8 mouse cellular contexts compared by ENCODE assay signal in genomic region chr5:113889181-113889906, GRCm38 (mm10). TPM values are rescaled to one million over a fixed set of nuclear protein-coding genes. Genes with fewer than 3 reads are reported as not detected.
DNase-seq lines count a peak whose midpoint lies in the region; ATAC-seq and TF ChIP-seq lines count a peak whose summit lies in the region.

No protein-coding gene starts in this region.

- H3K9me3 ChIP-seq in embryonic facial prominence, embryonic 10.5 days = no peaks in the 10 kb centered on the region
- no peaks in the 10 kb centered on the region for H3K9me3 ChIP-seq in forebrain, postnatal 0 days (ENCODE audit: low read length)

- no peak overlapping the region for H3K4me2 ChIP-seq in forebrain, postnatal 0 days (ENCODE audit: low read depth)

- no peak for TF ChIP-seq CTCF in forebrain, postnatal 0 days (IDR thresholded peaks at IDR 0.05; ENCODE audit: low read depth)
- TF ChIP-seq CTCF in kidney, adult 2 months (conservative IDR thresholded peaks at IDR 0.05; ENCODE audit: insufficient read depth, insufficient read length, low read depth, low read length) = no peak

- H3K27ac ChIP-seq in embryonic facial prominence, embryonic 10.5 days (replicated peaks) = peak overlapping the region; percentile 69
- H3K27ac ChIP-seq in forebrain, postnatal 0 days (ENCODE audit: low read depth, low read length) = peak overlapping the region; percentile 69
- H3K27ac ChIP-seq in kidney, adult 2 months (ENCODE audit: insufficient read depth, low read depth, low read length) = peak overlapping the region; percentile 71

- DNase-seq in embryonic facial prominence, embryonic 10.5 days (ENCODE audit: low spot score) = peak; percentile 59
- no peak for DNase-seq in forebrain, postnatal 0 days
- DNase-seq in kidney, adult 2 months = peak; percentile 71
- DNase-seq in lung, postnatal 4 days = peak; percentile 51 to 80
- DNase-seq in cerebellum, adult 11-12 months = no peak
- DNase-seq in cerebellum, postnatal 36 days = no peak
- no peak for DNase-seq in adrenal gland, postnatal 25 days
- DNase-seq in B cell, adult 2 months = no peak

- peak; percentile 27; the same call in 1 of the 2 replicates for ATAC-seq in forebrain, postnatal 0 days

- TF ChIP-seq POLR2A in kidney, adult 2 months (IDR thresholded peaks at IDR 0.05; ENCODE audit: low read depth, low read length) = no peak

- no peaks in the 10 kb centered on the region for H3K27me3 ChIP-seq in embryonic facial prominence, embryonic 10.5 days (replicated peaks; ENCODE audit: low read depth, poor library complexity, severe bottlenecking)
- no peaks in the 10 kb centered on the region for H3K27me3 ChIP-seq in forebrain, postnatal 0 days (ENCODE audit: insufficient read depth, low read length)
- no peaks in the 10 kb centered on the region for H3K27me3 ChIP-seq in kidney, adult 2 months (replicated peaks; ENCODE audit: control insufficient read depth, insufficient read depth, low read length)

- peaks cover 59% of the 10 kb centered on the region for H3K4me1 ChIP-seq in embryonic facial prominence, embryonic 10.5 days
- peaks cover 5% of the 10 kb centered on the region; the same call in 1 of the 2 replicates for H3K4me1 ChIP-seq in forebrain, postnatal 0 days (ENCODE audit: insufficient read depth)
- H3K4me1 ChIP-seq in kidney, adult 2 months (ENCODE audit: control insufficient read depth, insufficient read depth, low read length) = peaks cover 24% of the 10 kb centered on the region

- WGBS in embryonic facial prominence, embryonic 10.5 days = 20% methylated on average over 19 of the region's 19 CpGs
- WGBS in forebrain, postnatal 0 days = 20% methylated on average over 19 of the region's 19 CpGs
- WGBS in kidney, adult 2 months = 23% methylated on average over 19 of the region's 19 CpGs

- H3K4me3 ChIP-seq in embryonic facial prominence, embryonic 10.5 days = peak overlapping the region; percentile 28; the same call in 1 of the 2 replicates
- no peak overlapping the region for H3K4me3 ChIP-seq in forebrain, postnatal 0 days (ENCODE audit: low read depth, low read length)
- H3K4me3 ChIP-seq in kidney, adult 2 months (ENCODE audit: insufficient read depth, low read depth, low read length) = no peak overlapping the region

- no peak overlapping the region for H3K9ac ChIP-seq in forebrain, postnatal 0 days

- H3K36me3 ChIP-seq in embryonic facial prominence, embryonic 10.5 days (replicated peaks) = peaks cover 10% of the 10 kb centered on the region
- no peaks in the 10 kb centered on the region for H3K36me3 ChIP-seq in forebrain, postnatal 0 days (ENCODE audit: insufficient read depth)
- H3K36me3 ChIP-seq in kidney, adult 2 months (ENCODE audit: control insufficient read depth, insufficient read depth, low read length) = no peaks in the 10 kb centered on the region

RNA-seq across cellular contexts. Expression of gene Coro1c, which starts 19.2 kb away (rescaled TPM):
- polyA plus RNA-seq in embryonic facial prominence, embryonic 10.5 days (2016; fragmentation: Nextera tagmentation; extraction: Ambion mirVana) = 178 and 198 TPM in 2 replicates
- total RNA-seq in forebrain, postnatal 0 days (2014; rRNA removed) = 159 and 178 TPM in 2 replicates
- 148 and 167 TPM in 2 replicates for polyA plus RNA-seq in forebrain, postnatal 0 days (2015; fragmentation: Nextera tagmentation; extraction: Ambion mirVana)
- 43.1 and 43.5 TPM in 2 replicates for polyA plus RNA-seq in kidney, adult 2 months (2012; rRNA removed)
- 43.3 and 52.6 TPM in 2 replicates for total RNA-seq in adrenal gland, postnatal 25 days (2021)

RNA-seq across cellular contexts. Expression of gene Selplg, which starts 56.9 kb away (rescaled TPM):
- polyA plus RNA-seq in embryonic facial prominence, embryonic 10.5 days (2016; fragmentation: Nextera tagmentation; extraction: Ambion mirVana) = 0.58 and 0.83 TPM in 2 replicates
- total RNA-seq in forebrain, postnatal 0 days (2014; rRNA removed) = 1.1 and 1.3 TPM in 2 replicates
- polyA plus RNA-seq in forebrain, postnatal 0 days (2015; fragmentation: Nextera tagmentation; extraction: Ambion mirVana) = 1.8 and 2.4 TPM in 2 replicates
- 9.6 and 20.5 TPM in 2 replicates for polyA plus RNA-seq in kidney, adult 2 months (2012; rRNA removed)
- total RNA-seq in adrenal gland, postnatal 25 days (2021) = 1.5 and 3.3 TPM in 2 replicates

Comparison
In these comparisons a context has a peak if more than half of its experiments do, and no peak if none do; other contexts are left out.
1. DNase-seq: peak in embryonic facial prominence, embryonic 10.5 days (single experiment), kidney, adult 2 months (single experiment) and lung, postnatal 4 days (2 of 2); none in forebrain, postnatal 0 days (single experiment), cerebellum, adult 11-12 months (single experiment), cerebellum, postnatal 36 days (0 of 2), adrenal gland, postnatal 25 days (single experiment) and B cell, adult 2 months (0 of 2).
2. Peak in every context shown above with its lines, with median percentiles within 50 percentile points of each other: H3K27ac ChIP-seq.